Mouse (Mus musculus) liver, embryonic 12.5 days (tissue): ENCODE data around the gene Kcnd3. TPM values are rescaled to one million over a fixed set of nuclear protein-coding genes. Genes with fewer than 3 reads are reported as not detected.

Experiments
- ATAC-seq: fragments of 200-750 bp; cut with Nextera tagmentation; 2 replicates; pipeline ENCODE4 v1.8.0; 2017; ENCODE audit warnings: moderate number of reproducible peaks, mild to moderate bottlenecking, moderate library complexity
- H3K27ac ChIP-seq: fragments of 300-500 bp; sonication (generic); 2 replicates; pipeline ENCODE4 v1.5.1; 2016; ENCODE audit warnings: mild to moderate bottlenecking
- H3K27me3 ChIP-seq: fragments of 300-500 bp; sonication (generic); replicated peaks from 2 replicates; pipeline ENCODE4 v1.6.1; 2016; ENCODE audit warnings: mild to moderate bottlenecking, moderate library complexity
- H3K36me3 ChIP-seq: fragments of 300-500 bp; sonication (generic); 2 replicates; pipeline ENCODE4 v1.6.1; 2016; ENCODE audit warnings: mild to moderate bottlenecking, moderate library complexity
- H3K4me1 ChIP-seq: fragments of 300-500 bp; sonication (generic); 2 replicates; pipeline ENCODE4 v1.6.1; 2016
- H3K4me2 ChIP-seq: fragments of 300-500 bp; sonication (generic); 2 replicates; pipeline ENCODE4 v1.6.1; 2016; ENCODE audit warnings: mild to moderate bottlenecking, moderate library complexity
- H3K4me3 ChIP-seq: fragments of 300-500 bp; sonication (generic); 2 replicates; pipeline ENCODE4 v1.5.1; 2016; ENCODE audit warnings: mild to moderate bottlenecking, moderate library complexity
- H3K9ac ChIP-seq: fragments of 300-500 bp; sonication (generic); 2 replicates; pipeline ENCODE4 v1.6.1; 2016; ENCODE audit warnings: mild to moderate bottlenecking, moderate library complexity
- H3K9me3 ChIP-seq: fragments of 300-500 bp; sonication (generic); replicated peaks from 2 replicates; pipeline ENCODE4 v1.6.1; 2016; ENCODE audit warnings: mild to moderate bottlenecking, moderate library complexity
- WGBS: fragments of 180-500 bp; shearing (Covaris S2); methylation state at CpG from one replicate; pipeline ENCODE4 v1.1.7; 2016; ENCODE audit not compliant: insufficient replicate concordance; 5-methylcytosine and 5-hydroxymethylcytosine counted together
- polyA plus RNA-seq: library from polyadenylated mRNA; unstranded; fragments of >200 nt; fragmentation: Nextera tagmentation; extraction: Ambion mirVana; gene quantifications from 2 replicates; pipeline ENCODE4 v1.2.1, GENCODE M21; 2016

The Kcnd3 gene
- polyA plus RNA-seq, 1 experiment from 2014 or later, result 0.26 TPM

- Histone ChIP-seq H3K4me2 (no peak overlapping the region), H3K4me1 (peaks cover 6% of the 10 kb centered on the region; the same call in 1 of the 2 replicates)
These were observed 260.7 kb downstream of the Kcnd3 start for GRCm38 (mm10) chr3:105712827-105713226.

GRCm38 (mm10) chr3:105714091-105714819 is 262.1 kb downstream of the Kcnd3 start:
- ATAC-seq, result no peak
- H3K9ac ChIP-seq, result no peak overlapping the region
- peaks cover 23% of the 10 kb centered on the region for H3K27me3 ChIP-seq
- 46% methylated on average over 8 of the region's 8 CpGs for WGBS
- H3K9me3 ChIP-seq, result no peaks in the 10 kb centered on the region
- H3K4me1 ChIP-seq, result peaks cover 12% of the 10 kb centered on the region
- no peaks in the 10 kb centered on the region for H3K36me3 ChIP-seq
- H3K27ac ChIP-seq, result no peak overlapping the region
- H3K4me3 ChIP-seq, result no peak overlapping the region
- no peak overlapping the region for H3K4me2 ChIP-seq

More at GRCm38 (mm10) chr3:105712827-105713226, 260.7 kb downstream of the Kcnd3 start:
- H3K4me3 ChIP-seq, result no peak overlapping the region
- H3K9ac ChIP-seq, result no peak overlapping the region
- no peak for ATAC-seq
- H3K27me3 ChIP-seq, result peaks cover 36% of the 10 kb centered on the region
- H3K36me3 ChIP-seq, result no peaks in the 10 kb centered on the region
- H3K9me3 ChIP-seq, result no peaks in the 10 kb centered on the region
- no peak overlapping the region for H3K27ac ChIP-seq

DNA sequence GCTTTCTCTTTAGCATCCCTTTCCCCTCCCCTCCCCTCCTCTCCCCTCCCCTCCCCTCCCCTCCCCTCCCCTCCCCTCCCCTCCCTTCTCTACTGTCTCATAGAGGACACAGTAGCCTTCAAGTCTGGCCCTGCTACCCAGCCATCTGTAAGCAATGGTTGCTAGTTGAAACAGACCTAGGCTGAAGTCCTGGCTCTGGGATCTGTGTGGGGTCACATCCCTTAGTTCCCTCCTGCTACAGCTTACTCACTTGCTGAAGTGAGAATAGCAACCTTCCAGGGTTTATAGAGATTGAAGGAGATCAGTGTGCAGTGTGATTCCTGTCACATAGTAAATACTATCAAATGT is 262.7 kb downstream of the Kcnd3 start:
- H3K27ac ChIP-seq, result no peak overlapping the region
- no peak overlapping the region for H3K9ac ChIP-seq
- ATAC-seq, result no peak
- no peaks in the 10 kb centered on the region for H3K36me3 ChIP-seq
- no peak overlapping the region for H3K4me3 ChIP-seq
- H3K27me3 ChIP-seq, result peaks cover 20% of the 10 kb centered on the region; the same call in 1 of the 2 replicates
- H3K4me2 ChIP-seq, result no peak overlapping the region
- H3K4me1 ChIP-seq, result peaks cover 12% of the 10 kb centered on the region
- H3K9me3 ChIP-seq, result no peaks in the 10 kb centered on the region

- Histone ChIP-seq H3K4me2 (no peak overlapping the region), H3K9ac (no peak overlapping the region), H3K27ac (no peak overlapping the region), H3K27me3 (peaks cover 9% of the 10 kb centered on the region; the same call in 1 of the 2 replicates), H3K36me3 (no peaks in the 10 kb centered on the region), H3K9me3 (no peaks in the 10 kb centered on the region), H3K4me1 (peaks cover 17% of the 10 kb centered on the region), H3K4me3 (no peak overlapping the region)
- WGBS, result 65% methylated on average over 18 of the region's 18 CpGs
- no peak for ATAC-seq
These were observed 264.3 kb downstream of the Kcnd3 start for GRCm38 (mm10) chr3:105716353-105717000.

DNA sequence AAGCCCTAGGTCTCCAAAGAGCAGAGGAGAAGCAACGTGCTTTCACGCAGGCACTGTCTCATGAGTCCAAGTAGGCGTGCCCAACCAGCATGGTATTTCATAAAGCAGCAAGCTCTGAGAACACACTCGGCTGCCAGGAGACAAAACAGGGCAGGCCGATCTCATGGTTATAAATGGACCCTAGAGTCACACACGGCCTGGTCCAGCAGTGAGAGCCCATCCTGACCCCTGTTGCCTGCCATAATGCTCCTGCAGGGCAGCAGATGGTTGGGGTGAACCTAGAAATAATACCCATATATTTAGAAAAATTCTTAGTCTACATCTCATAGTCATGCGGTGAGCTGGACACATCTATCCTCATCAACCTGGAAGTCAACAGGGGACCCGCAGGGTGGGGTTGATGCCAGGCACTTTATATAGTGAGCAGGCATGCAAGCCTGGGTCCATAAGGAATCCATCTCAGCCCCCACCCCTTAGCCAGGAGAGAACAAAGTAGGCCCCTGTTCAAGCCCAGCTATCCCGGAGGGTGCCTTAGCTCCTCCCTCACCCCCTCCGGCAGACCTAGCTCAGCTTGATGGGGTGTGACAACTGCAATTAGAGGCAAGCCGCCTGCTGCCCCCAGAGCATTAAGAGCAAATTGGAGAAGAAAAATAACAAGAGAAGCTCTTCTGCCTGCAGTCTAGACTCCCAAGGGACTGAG is 265.9 kb downstream of the Kcnd3 start:
- H3K27ac ChIP-seq, result no peak overlapping the region
- H3K4me3 ChIP-seq, result no peak overlapping the region
- no peak overlapping the region for H3K9ac ChIP-seq
- ATAC-seq, result no peak
- H3K4me2 ChIP-seq, result no peak overlapping the region
- H3K4me1 ChIP-seq, result peaks cover 17% of the 10 kb centered on the region
- no peaks in the 10 kb centered on the region for H3K36me3 ChIP-seq
- no peaks in the 10 kb centered on the region for H3K9me3 ChIP-seq
- 71% methylated on average over 11 of the region's 11 CpGs for WGBS
- H3K27me3 ChIP-seq, result peaks cover 6% of the 10 kb centered on the region; the same call in 1 of the 2 replicates

DNA sequence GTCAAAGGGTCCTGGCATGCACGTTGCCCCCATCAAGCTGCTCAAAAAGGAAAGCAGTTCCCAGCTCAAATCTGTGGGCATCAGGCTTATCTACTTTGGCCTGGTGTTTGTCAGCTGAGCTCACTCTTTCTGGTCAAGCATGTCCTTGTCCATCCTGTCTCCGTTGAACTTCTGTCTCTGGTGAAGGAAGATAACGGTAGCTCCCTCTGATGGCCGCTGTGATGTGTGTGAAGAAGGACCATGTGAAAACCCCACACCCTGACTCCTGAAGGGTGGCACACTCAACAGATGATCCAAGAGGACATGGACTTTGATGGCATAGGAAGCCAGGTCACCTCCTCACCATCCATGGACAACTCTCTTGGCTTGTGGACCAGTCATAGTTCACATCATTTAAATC is 266.6 kb downstream of the Kcnd3 start:
- no peaks in the 10 kb centered on the region for H3K9me3 ChIP-seq
- H3K9ac ChIP-seq, result no peak overlapping the region
- peaks cover 17% of the 10 kb centered on the region for H3K4me1 ChIP-seq
- H3K4me2 ChIP-seq, result no peak overlapping the region
- no peak overlapping the region for H3K4me3 ChIP-seq
- no peaks in the 10 kb centered on the region for H3K36me3 ChIP-seq
- no peak overlapping the region for H3K27ac ChIP-seq
- no peak for ATAC-seq
- H3K27me3 ChIP-seq, result 0 out of 2 replicates have a peak, but pooled peaks cover 3% of the 10 kb centered on the region
- WGBS, result 19% methylated on average over 4 of the region's 4 CpGs

DNA sequence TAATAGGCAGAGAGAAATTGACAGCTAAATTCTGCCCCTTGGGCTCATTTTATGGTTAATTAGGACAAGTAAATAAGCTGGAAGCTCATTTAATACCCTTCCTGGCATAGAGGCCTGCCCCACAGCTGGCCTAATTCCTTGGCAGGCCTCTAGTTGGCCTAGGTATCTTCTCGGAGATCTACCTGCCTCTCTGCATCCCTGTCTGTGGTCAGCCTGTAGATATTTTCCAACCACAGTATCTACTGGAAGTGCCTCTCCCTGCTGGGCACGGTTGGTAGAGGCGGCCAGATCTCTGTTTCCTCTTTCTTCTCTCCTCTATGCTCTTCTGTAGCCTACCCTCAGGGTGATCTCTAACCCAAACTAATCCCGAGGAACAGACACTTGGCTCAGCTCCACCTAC is 267.8 kb downstream of the Kcnd3 start:
- Histone ChIP-seq H3K36me3 (0 out of 2 replicates have a peak, but pooled peaks cover 3% of the 10 kb centered on the region), H3K9me3 (no peaks in the 10 kb centered on the region), H3K27me3 (no peaks in the 10 kb centered on the region), H3K4me2 (no peak overlapping the region), H3K4me3 (no peak overlapping the region), H3K27ac (no peak overlapping the region), H3K4me1 (peaks cover 17% of the 10 kb centered on the region), H3K9ac (no peak overlapping the region)
- WGBS, result 44% methylated on average over 4 of the region's 4 CpGs
- no peak for ATAC-seq

DNA sequence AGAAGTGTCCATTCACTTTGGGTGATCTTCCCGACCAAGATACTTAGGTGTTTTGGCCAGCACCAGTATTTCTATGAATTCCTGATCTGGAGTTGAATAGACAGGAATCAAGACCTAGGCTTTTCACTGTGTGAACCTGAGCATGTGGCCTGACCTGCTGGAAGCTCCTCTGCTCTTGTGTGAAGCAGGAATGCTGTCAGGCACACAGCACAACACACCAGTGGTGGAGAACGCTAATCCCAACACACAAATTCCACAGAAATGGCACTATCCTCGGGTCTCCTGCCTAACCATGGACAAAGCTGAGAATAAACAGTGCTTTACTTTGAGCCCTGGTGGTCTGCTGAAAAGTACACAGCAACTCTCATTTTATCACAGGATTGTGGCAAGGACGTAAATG is 268.4 kb downstream of the Kcnd3 start:
- peaks cover 17% of the 10 kb centered on the region for H3K4me1 ChIP-seq
- H3K9ac ChIP-seq, result no peak overlapping the region
- WGBS, result 63% methylated on average over 4 of the region's 4 CpGs
- no peaks in the 10 kb centered on the region for H3K27me3 ChIP-seq
- H3K4me3 ChIP-seq, result no peak overlapping the region
- H3K27ac ChIP-seq, result no peak overlapping the region
- ATAC-seq, result no peak
- no peak overlapping the region for H3K4me2 ChIP-seq
- H3K9me3 ChIP-seq, result no peaks in the 10 kb centered on the region
- H3K36me3 ChIP-seq, result peaks cover 7% of the 10 kb centered on the region

GRCm38 (mm10) chr3:105721681-105722201 is 269.6 kb downstream of the Kcnd3 start:
- Histone ChIP-seq H3K36me3 (peaks cover 11% of the 10 kb centered on the region), H3K9ac (no peak overlapping the region), H3K4me3 (no peak overlapping the region), H3K27me3 (no peaks in the 10 kb centered on the region), H3K27ac (no peak overlapping the region), H3K4me1 (peaks cover 11% of the 10 kb centered on the region), H3K4me2 (no peak overlapping the region), H3K9me3 (no peaks in the 10 kb centered on the region)
- WGBS, result 40% methylated on average over 2 of the region's 2 CpGs
- ATAC-seq, result no peak

DNA sequence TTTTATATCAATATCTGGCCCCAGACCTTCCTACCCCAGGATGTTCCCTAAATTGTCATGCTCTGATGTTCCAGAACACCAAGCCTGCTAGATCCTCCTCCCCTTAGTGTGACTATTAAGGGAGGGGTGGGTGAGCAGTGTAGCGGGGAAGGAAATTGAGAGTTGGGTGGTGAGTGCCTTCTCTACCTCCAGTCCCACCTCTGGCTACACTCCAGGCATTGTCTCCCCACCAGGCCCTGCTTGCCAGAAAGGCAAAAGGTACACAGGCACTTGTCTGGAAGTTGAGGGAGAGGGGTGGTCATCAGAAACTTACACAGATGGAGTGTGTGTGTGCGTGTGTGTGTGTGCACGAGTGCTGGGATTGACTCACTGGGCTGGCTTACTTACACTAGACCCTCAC is 270.4 kb downstream of the Kcnd3 start:
- Histone ChIP-seq H3K36me3 (peaks cover 14% of the 10 kb centered on the region), H3K9me3 (no peaks in the 10 kb centered on the region), H3K9ac (no peak overlapping the region), H3K4me3 (no peak overlapping the region), H3K4me2 (no peak overlapping the region), H3K27ac (no peak overlapping the region), H3K27me3 (no peaks in the 10 kb centered on the region), H3K4me1 (peaks cover 11% of the 10 kb centered on the region)
- 79% methylated on average over 3 of the region's 3 CpGs for WGBS
- ATAC-seq, result no peak
